Mouse (Mus musculus) cortical plate, adult 2 months (tissue): ENCODE measurements around the gene Farsa.

Source experiments
- CTCF ChIP-seq: fragments of 200-500 bp; IDR thresholded peaks from 2 replicates; pipeline ENCODE4 v1.5.1; 2011; ENCODE audit warnings: mild to moderate bottlenecking, control low read depth, low read length; ENCODE audit not compliant: insufficient read depth; ENCODE audit errors: extremely low read depth
- POLR2A ChIP-seq: fragments of 200-500 bp; IDR thresholded peaks from 2 replicates; pipeline ENCODE4 v1.6.1; 2011; ENCODE audit warnings: mild to moderate bottlenecking, low read length, control low read depth; ENCODE audit not compliant: insufficient read depth; ENCODE audit errors: extremely low read depth

GRCm38 (mm10) chr8:84912391-84912790 is 55.6 kb downstream of the Farsa start:
- TF ChIP-seq CTCF (no peak), POLR2A (no peak)
